Mouse (Mus musculus) T-helper 17 cell (primary cell): ENCODE measurements at regions not wholly inside any gene's neighbourhood (a gene's known extent, or its start where the extent isn't known, plus 50 kb on each side); places are given as distances from the start of the nearest gene placed in this dataset.
"Not testable (repeated sequence)": the region's sequence is repeated elsewhere in the genome, so short reads cannot be mapped to it uniquely, and the experiment has no call there.

Experiments used
- in situ Hi-C, 2 experiments: fragments of 300-600 bp; cut with MboI, MseI; formaldehyde crosslinking; loops; 1 replicate in 1 of 2; 2 replicates in 1 of 2; pipeline ENCODE4 v1.15.1; 2025; ENCODE audit warnings: high pct_unique_total_duplicates in 2 of 2

- in situ Hi-C loops: no loop called here
These were observed 1040.8 kb downstream of the Galc start for GRCm38 (mm10) chr12:97218445-97218844.

GRCm38 (mm10) chr12:97217608-97218007 is 1041.7 kb downstream of the Galc start:
- in situ Hi-C loops: no loop called here

GRCm38 (mm10) chr12:97203636-97204389 is 1055.4 kb downstream of the Galc start:
- in situ Hi-C loops: no loop called here

- in situ Hi-C loops: no loop called here
These were observed 1097.4 kb downstream of the Galc start for GRCm38 (mm10) chr12:97161853-97162252.

- in situ Hi-C loops: no loop called here
These were observed 1097.8 kb downstream of the Galc start for GRCm38 (mm10) chr12:97161429-97161828.

GRCm38 (mm10) chr12:97158332-97158731 is 1100.9 kb downstream of the Galc start:
- in situ Hi-C loops: no loop called here

- in situ Hi-C loops: no loop called here
These were observed 1101.5 kb downstream of the Galc start for GRCm38 (mm10) chr12:97157748-97158147.

GRCm38 (mm10) chr12:97156499-97157110 is 1102.7 kb downstream of the Galc start:
- in situ Hi-C loops: no loop called here

- in situ Hi-C loops: loop anchor here in 1 of 2 experiments (10.0 kb wide), 1 partner anchor 1352 kb away; no protein-coding TSS in a partner anchor
These were observed 1116.5 kb downstream of the Galc start for GRCm38 (mm10) chr12:97142720-97143119.

- in situ Hi-C loops: no loop called here
These were observed 1121.3 kb downstream of the Galc start for GRCm38 (mm10) chr12:97137924-97138323.

GRCm38 (mm10) chr12:97130276-97130675 is 1129.0 kb downstream of the Galc start:
- in situ Hi-C loops: no loop called here

- in situ Hi-C loops: loop anchor here in 1 of 2 experiments (10.0 kb wide), 1 partner anchor 596 kb away; no protein-coding TSS in a partner anchor
These were observed 1168.6 kb downstream of the Galc start for GRCm38 (mm10) chr12:97090577-97091214.

GRCm38 (mm10) chr12:97061352-97061895 is 1197.8 kb downstream of the Galc start:
- in situ Hi-C loops: not testable (repeated sequence)

- in situ Hi-C loops: no loop called here
These were observed 1211.6 kb downstream of the Galc start for GRCm38 (mm10) chr12:97047674-97048073.
